Mouse (Mus musculus): ENCODE data around the gene Cyb561a3. TPM values are rescaled to one million over a fixed set of nuclear protein-coding genes. Genes with fewer than 3 reads are reported as not detected.

Cyb561a3 gene
- polyA plus RNA-seq, 1 experiment, result 44.1 TPM

DNA sequence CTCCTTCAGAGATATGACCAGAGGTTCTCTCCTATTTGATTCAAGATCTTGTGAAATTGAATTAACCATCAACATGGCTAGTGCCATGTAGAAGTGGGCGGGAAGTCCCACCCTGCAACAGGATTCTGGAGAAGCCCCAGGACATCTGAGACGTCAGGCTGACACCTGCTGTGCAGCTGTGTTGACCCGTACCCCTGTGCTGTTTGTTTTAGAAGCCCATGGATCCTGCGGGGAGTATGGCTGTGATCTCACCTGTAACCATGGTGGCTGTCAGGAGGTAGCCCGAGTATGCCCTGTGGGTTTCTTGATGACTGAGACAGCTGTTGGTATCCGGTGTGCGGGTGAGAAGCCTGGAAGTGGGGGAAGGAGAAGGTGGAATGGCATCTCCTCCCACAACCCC, 60.9 kb downstream of the Cyb561a3 start:
- H3K27ac ChIP-seq (ENCODE audit: insufficient read depth, low read depth, low read length), result no peak overlapping the region
- no peaks in the 10 kb centered on the region for H3K27me3 ChIP-seq (replicated peaks; ENCODE audit: control insufficient read depth, insufficient read depth, low read length)
- 51% methylated on average over 7 of the region's 7 CpGs for WGBS
- DNase-seq, result no peak
- TF ChIP-seq POLR2A (IDR thresholded peaks at IDR 0.05; ENCODE audit: low read depth, low read length) (no peak), CTCF (conservative IDR thresholded peaks at IDR 0.05; ENCODE audit: insufficient read depth, insufficient read length, low read depth, low read length) (no peak)
- no peaks in the 10 kb centered on the region for H3K36me3 ChIP-seq (ENCODE audit: control insufficient read depth, insufficient read depth, low read length)
- no peak overlapping the region for H3K4me3 ChIP-seq (ENCODE audit: insufficient read depth, low read depth, low read length)
- H3K4me1 ChIP-seq (ENCODE audit: control insufficient read depth, insufficient read depth, low read length), result 0 out of 2 replicates have a peak, but pooled peaks cover 4% of the 10 kb centered on the region

DNA sequence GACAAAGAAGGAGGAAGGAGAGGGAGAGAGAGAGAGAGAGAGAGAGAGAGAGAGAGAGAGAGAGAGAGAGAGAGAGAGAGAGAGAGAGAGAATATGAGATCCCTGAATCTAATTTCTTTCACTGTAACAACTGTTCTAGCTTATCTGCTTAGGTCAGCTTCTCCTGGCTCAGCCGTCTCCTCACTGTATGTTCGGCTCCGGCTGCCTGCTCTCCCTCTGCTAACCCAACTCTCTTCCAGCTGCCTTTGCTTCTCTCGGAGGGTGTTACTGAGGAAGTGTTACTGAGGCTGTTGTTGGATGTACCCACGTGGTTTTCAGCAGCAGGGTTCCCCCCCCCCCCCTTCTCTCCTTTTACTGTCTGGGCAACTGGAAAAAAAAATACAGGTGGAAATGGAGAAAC, 63.1 kb downstream of the Cyb561a3 start:
- H3K27ac ChIP-seq (ENCODE audit: insufficient read depth, low read depth, low read length), result no peak overlapping the region
- TF ChIP-seq POLR2A (IDR thresholded peaks at IDR 0.05; ENCODE audit: low read depth, low read length), result no peak
- TF ChIP-seq CTCF (conservative IDR thresholded peaks at IDR 0.05; ENCODE audit: insufficient read depth, insufficient read length, low read depth, low read length), result no peak
- H3K27me3 ChIP-seq (replicated peaks; ENCODE audit: control insufficient read depth, insufficient read depth, low read length), result no peaks in the 10 kb centered on the region
- no peak for DNase-seq
- H3K4me1 ChIP-seq (ENCODE audit: control insufficient read depth, insufficient read depth, low read length), result 0 out of 2 replicates have a peak, but pooled peaks cover 2% of the 10 kb centered on the region
- H3K4me3 ChIP-seq (ENCODE audit: insufficient read depth, low read depth, low read length), result no peak overlapping the region
- 18% methylated on average over 5 of the region's 5 CpGs for WGBS
- H3K36me3 ChIP-seq (ENCODE audit: control insufficient read depth, insufficient read depth, low read length), result no peaks in the 10 kb centered on the region

DNA sequence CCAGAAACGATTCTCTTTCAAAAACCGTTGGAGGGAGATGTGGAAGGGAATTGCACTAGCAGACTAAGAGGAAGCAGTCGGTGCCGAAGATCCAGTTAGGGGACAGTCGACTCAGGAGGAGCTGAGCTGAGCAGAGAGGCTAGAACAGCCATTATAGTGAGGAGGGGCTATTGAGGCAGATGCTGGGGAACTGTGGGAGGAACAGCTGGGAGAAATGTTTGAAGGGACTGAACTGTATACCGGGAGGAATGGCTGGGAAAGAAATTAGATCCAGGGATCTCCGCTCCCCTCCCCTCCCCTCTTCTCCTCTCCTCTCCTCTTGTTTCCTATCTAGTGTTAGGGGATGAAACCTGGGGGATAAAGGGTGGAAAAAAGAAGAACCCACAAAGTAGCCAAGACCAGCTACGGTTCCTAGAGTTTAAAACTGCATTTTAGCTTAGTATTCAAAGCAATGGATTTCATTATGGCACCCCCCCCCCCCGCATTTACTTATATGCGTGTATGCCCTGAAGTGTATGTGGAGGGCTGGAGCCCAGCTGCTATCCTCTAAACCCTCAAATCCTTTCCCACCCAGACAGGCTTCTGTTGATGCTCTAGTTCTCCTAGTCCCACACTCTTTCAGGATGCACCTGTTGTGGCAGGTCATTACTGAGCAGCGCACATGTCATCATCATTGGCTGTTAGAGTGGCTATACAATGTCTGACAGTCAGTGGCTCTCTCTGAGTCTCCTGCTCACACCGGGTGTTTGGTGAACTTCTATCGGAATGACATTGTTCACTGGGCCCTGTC, 63.8 kb downstream of the Cyb561a3 start:
- WGBS, result 52% methylated on average over 13 of the region's 13 CpGs
- no peak for DNase-seq
- no peak overlapping the region for H3K27ac ChIP-seq (ENCODE audit: insufficient read depth, low read depth, low read length)
- no peak overlapping the region for H3K4me3 ChIP-seq (ENCODE audit: insufficient read depth, low read depth, low read length)
- no peaks in the 10 kb centered on the region for H3K4me1 ChIP-seq (ENCODE audit: control insufficient read depth, insufficient read depth, low read length)
- no peaks in the 10 kb centered on the region for H3K27me3 ChIP-seq (replicated peaks; ENCODE audit: control insufficient read depth, insufficient read depth, low read length)
- TF ChIP-seq CTCF (conservative IDR thresholded peaks at IDR 0.05; ENCODE audit: insufficient read depth, insufficient read length, low read depth, low read length) (no peak), POLR2A (IDR thresholded peaks at IDR 0.05; ENCODE audit: low read depth, low read length) (no peak)
- no peaks in the 10 kb centered on the region for H3K36me3 ChIP-seq (ENCODE audit: control insufficient read depth, insufficient read depth, low read length)

Other genes starting within 250 kb of the Cyb561a3 start
- 4.0 and 4.6 TPM in 2 replicates for gene Syt7, start 188.1 kb upstream of the Cyb561a3 start, polyA plus RNA-seq (2012; rRNA removed)
- 0.39 and 0.94 TPM in 2 replicates for gene Lrrc10b, start 119.7 kb upstream of the Cyb561a3 start, polyA plus RNA-seq (2012; rRNA removed)
- gene Ppp1r32, start 94.2 kb upstream of the Cyb561a3 start, polyA plus RNA-seq (2012; rRNA removed), result 0.37 and 0.66 TPM in 2 replicates
- gene Cpsf7, start 51.9 kb upstream of the Cyb561a3 start, polyA plus RNA-seq (2012; rRNA removed), result 25.7 and 28.9 TPM in 2 replicates
- 31.1 and 33.1 TPM in 2 replicates for gene Sdhaf2, start 51.0 kb upstream of the Cyb561a3 start, polyA plus RNA-seq (2012; rRNA removed)
- 32.0 and 33.1 TPM in 2 replicates for gene Tmem216, start 20.9 kb upstream of the Cyb561a3 start, polyA plus RNA-seq (2012; rRNA removed)
- gene Tmem138, start 190 bp downstream of the Cyb561a3 start, polyA plus RNA-seq (2012; rRNA removed), result 11.7 and 12.7 TPM in 2 replicates
- gene Ddb1, start 28.2 kb downstream of the Cyb561a3 start, polyA plus RNA-seq (2012; rRNA removed), result 123 and 127 TPM in 2 replicates
- 308 and 311 TPM in 2 replicates for gene Tkfc, start 28.5 kb downstream of the Cyb561a3 start, polyA plus RNA-seq (2012; rRNA removed)
- 15.3 and 17.3 TPM in 2 replicates for gene Vwce, start 57.0 kb downstream of the Cyb561a3 start, polyA plus RNA-seq (2012; rRNA removed)
- gene Pga5, start 100.9 kb downstream of the Cyb561a3 start, polyA plus RNA-seq (2012; rRNA removed), result 0.80 and 1.0 TPM in 2 replicates
- 30.0 and 32.1 TPM in 2 replicates for gene Vps37c, start 111.6 kb downstream of the Cyb561a3 start, polyA plus RNA-seq (2012; rRNA removed)
- gene Cd5, start 161.8 kb downstream of the Cyb561a3 start, polyA plus RNA-seq (2012; rRNA removed), result 0.33 and 3.3 TPM in 2 replicates